Mouse (Mus musculus) lung, adult 2 months (tissue): ENCODE measurements around the gene Ermap. TPM values are rescaled to one million over a fixed set of nuclear protein-coding genes. Genes with fewer than 3 reads are reported as not detected.

ENCODE experiments used
- DNase-seq: peaks from one replicate; pipeline ENCODE4 v3.0.0; 2022
- H3K4me1 ChIP-seq: fragments of 200-500 bp; 2 replicates; pipeline ENCODE4 v1.6.1; 2011; ENCODE audit warnings: low read length; ENCODE audit not compliant: control insufficient read depth, insufficient read depth
- H3K4me3 ChIP-seq: fragments of 200-500 bp; replicated peaks from 2 replicates; pipeline ENCODE3; 2011; ENCODE audit warnings: low read depth, mild to moderate bottlenecking, control low read depth, low read length; ENCODE audit errors: extremely low read depth
- CTCF ChIP-seq: fragments of 200-500 bp; IDR thresholded peaks from 2 replicates; pipeline ENCODE4 v1.5.1; 2011; ENCODE audit warnings: mild to moderate bottlenecking, low read length, control low read depth; ENCODE audit not compliant: insufficient read depth
- POLR2A ChIP-seq: fragments of 200-500 bp; IDR thresholded peaks from 2 replicates; pipeline ENCODE4 v1.6.1; 2011; ENCODE audit warnings: low read depth, mild to moderate bottlenecking, control low read depth, low read length, borderline replicate concordance; ENCODE audit errors: extremely low read depth
- WGBS: fragments of 180-500 bp; shearing (Covaris S2); methylation state at CpG from one replicate; pipeline ENCODE4 v1.1.7; 2018; 5-methylcytosine and 5-hydroxymethylcytosine counted together
- polyA plus RNA-seq: library from polyadenylated mRNA; depleted of rRNA; stranded (reverse); fragments of >200 nt; gene quantifications from 2 replicates; pipeline ENCODE4 v1.2.3, GENCODE M21; 2012; rRNA removed

The Ermap gene
- 0.06 and 0.66 TPM in 2 replicates for polyA plus RNA-seq

- H3K4me3 ChIP-seq = no peak within 1 kb of the TSS
Observed at GRCm38 (mm10) chr4:119189864-119190263, at the start of gene Ermap. Ermap (minus strand) TSS chr4:119190011.

GRCm38 (mm10) chr4:119239181-119239682 is 49.4 kb upstream of the Ermap start:
- Histone ChIP-seq H3K4me1 (no peaks in the 10 kb centered on the region; the same call in 1 of the 2 replicates), H3K4me3 (peak overlapping the region; percentile 32)
- 26% methylated on average over 12 of the region's 12 CpGs for WGBS
- peak; percentile 45; the same call in 1 of the 2 replicates for TF ChIP-seq CTCF
- TF ChIP-seq POLR2A = no peak
- DNase-seq = peak; percentile 34

More at GRCm38 (mm10) chr4:119189864-119190263, at the start of gene Ermap:
- TF ChIP-seq CTCF = no peak
- no peak for TF ChIP-seq POLR2A
- DNase-seq = no peak
- no peaks in the 10 kb centered on the region for H3K4me1 ChIP-seq
- WGBS = 60% methylated on average over 6 of the region's 6 CpGs

GRCm38 (mm10) chr4:119238661-119239060 is 48.9 kb upstream of the Ermap start:
- WGBS = 72% methylated on average over 3 of the region's 3 CpGs

GRCm38 (mm10) chr4:119234348-119234747 is 44.5 kb upstream of the Ermap start:
- no peak for DNase-seq
- 88% methylated on average over 3 of the region's 3 CpGs for WGBS
- H3K4me3 ChIP-seq = no peak overlapping the region
- no peaks in the 10 kb centered on the region; the same call in 1 of the 2 replicates for H3K4me1 ChIP-seq
- no peak for TF ChIP-seq CTCF
- no peak for TF ChIP-seq POLR2A

More at GRCm38 (mm10) chr4:119238661-119239060, 48.9 kb upstream of the Ermap start:
- no peak for DNase-seq
- no peak for TF ChIP-seq POLR2A
- TF ChIP-seq CTCF = no peak
- Histone ChIP-seq H3K4me3 (no peak overlapping the region), H3K4me1 (no peaks in the 10 kb centered on the region; the same call in 1 of the 2 replicates)

GRCm38 (mm10) chr4:119233256-119233901 is 43.6 kb upstream of the Ermap start:
- Histone ChIP-seq H3K4me1 (no peaks in the 10 kb centered on the region), H3K4me3 (peak overlapping the region; percentile 73)
- under 1% methylated on average over 36 of the region's 36 CpGs for WGBS
- TF ChIP-seq CTCF (no peak), POLR2A (no peak)
- DNase-seq = no peak

GRCm38 (mm10) chr4:119232410-119233255 is 42.8 kb upstream of the Ermap start, which contains the start of the genes AU022252 and P3h1:
AU022252 (minus strand) TSS chr4:119232712.
P3h1 (plus strand) TSS chr4:119232915.
- H3K4me3 ChIP-seq = peak within 1 kb of the TSS; percentile 96
- under 1% methylated on average over 71 of the region's 71 CpGs for WGBS
- H3K4me1 ChIP-seq = no peaks in the 10 kb centered on the region
- DNase-seq = peak; percentile 99
- TF ChIP-seq CTCF (no peak), POLR2A (peak; percentile 76; the same call in 1 of the 2 replicates)

GRCm38 (mm10) chr4:119226751-119227150 is 36.9 kb upstream of the Ermap start:
- WGBS = 90% methylated on average over 11 of the region's 11 CpGs
- TF ChIP-seq CTCF (no peak), POLR2A (no peak)
- Histone ChIP-seq H3K4me3 (no peak overlapping the region), H3K4me1 (no peaks in the 10 kb centered on the region)
- DNase-seq = no peak

- no peaks in the 10 kb centered on the region for H3K4me1 ChIP-seq
- H3K4me3 ChIP-seq = no peak overlapping the region
- no peak for DNase-seq
- TF ChIP-seq POLR2A = no peak
- no peak for TF ChIP-seq CTCF
- 84% methylated on average over 9 of the region's 9 CpGs for WGBS
Observed at GRCm38 (mm10) chr4:119225719-119226118, 35.9 kb upstream of the Ermap start.

GRCm38 (mm10) chr4:119224534-119224933 is 34.7 kb upstream of the Ermap start:
- no peak for DNase-seq
- 90% methylated on average over 3 of the region's 3 CpGs for WGBS
- TF ChIP-seq POLR2A = no peak
- TF ChIP-seq CTCF = no peak
- Histone ChIP-seq H3K4me1 (no peaks in the 10 kb centered on the region), H3K4me3 (no peak overlapping the region)
